Mouse (Mus musculus) left cerebral cortex, adult 2 months (tissue): Measurements from ENCODE around the gene Zc3h12c. TPM values are rescaled to one million over a fixed set of nuclear protein-coding genes. Genes with fewer than 3 reads are reported as not detected.

Source experiments
- DNase-seq, 2 experiments: peaks; one replicate each; pipeline ENCODE4 v3.0.0; 2021 to 2022; ENCODE audit warnings: low spot score in 2 of 2, mixed read lengths in 1 of 2; ENCODE audit errors: extremely low spot score in 1 of 2
- H3K27ac ChIP-seq: fragments of 200-600 bp; 2 replicates; pipeline ENCODE4 v1.8.1; 2022
- H3K4me3 ChIP-seq: fragments of 200-600 bp; 2 replicates; pipeline ENCODE4 v1.8.1; 2022
- CTCF ChIP-seq: fragments of 200-600 bp; IDR thresholded peaks from 2 replicates; pipeline ENCODE4 v1.8.1; 2022; ENCODE audit warnings: antibody characterized with exemption, mild to moderate bottlenecking, moderate library complexity
- intact Hi-C: fragments of 180-260 bp; cut with DNase I; formaldehyde crosslinking; loops from one replicate; pipeline ENCODE4 v1.15.1; 2025
- total RNA-seq, 2 experiments: library from RNA; stranded (reverse); gene quantifications; 2 replicates each; pipeline ENCODE4 v1.2.3; 2021

Zc3h12c gene
- total RNA-seq, 2 experiments from 2014 or later = 15.1 to 16.2 TPM

DNA sequence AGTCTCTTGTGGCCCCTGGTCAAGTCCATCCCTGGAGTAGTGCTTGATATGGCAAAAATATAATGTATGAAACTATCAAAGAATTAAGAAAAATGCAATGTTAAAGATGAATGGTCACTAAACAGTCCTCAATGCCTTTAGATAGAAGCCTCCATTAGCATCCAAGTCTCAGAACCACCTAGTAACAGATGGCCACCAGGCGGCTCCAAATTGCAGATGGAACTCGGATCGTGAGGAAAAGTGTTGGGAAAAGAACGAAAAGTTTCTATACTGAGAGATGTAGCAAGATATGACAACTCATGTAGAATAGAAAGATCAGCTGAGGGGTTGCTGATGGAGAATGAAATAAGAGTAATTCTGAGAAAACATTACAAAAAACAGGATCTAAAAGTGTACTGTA is 38.0 kb downstream of the Zc3h12c start:
- peak; percentile 65 for TF ChIP-seq CTCF
- Histone ChIP-seq H3K27ac (no peak overlapping the region), H3K4me3 (no peak overlapping the region)
- intact Hi-C loops = loop anchor here (1.0 to 2.0 kb wide), 2 partner anchors 38 to 157 kb away; partner anchors contain the start of gene Zc3h12c
- DNase-seq = no peak

DNA sequence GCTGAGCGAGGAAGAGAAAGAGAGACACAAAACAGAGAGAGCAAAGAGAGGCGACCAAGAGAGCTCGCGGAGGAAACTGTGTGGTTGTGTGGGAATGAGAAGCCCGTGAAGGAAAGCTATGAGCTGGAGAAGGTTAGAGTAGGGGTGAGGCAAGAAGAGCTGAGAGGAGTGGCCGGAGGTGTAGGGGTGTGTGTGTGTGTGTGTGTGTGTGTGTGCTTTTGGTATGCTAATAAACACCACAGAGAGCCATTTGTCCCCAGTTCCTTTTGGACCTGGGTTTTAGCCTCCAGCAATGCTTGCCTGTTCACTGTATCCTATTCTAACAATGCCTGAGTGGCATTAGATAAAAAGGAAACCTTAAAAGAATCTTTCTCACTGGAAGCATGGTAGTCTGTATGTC is 43.1 kb downstream of the Zc3h12c start:
- intact Hi-C loops = no loop called here
- Histone ChIP-seq H3K4me3 (no peak overlapping the region), H3K27ac (no peak overlapping the region)
- TF ChIP-seq CTCF = no peak
- no peak for DNase-seq

DNA sequence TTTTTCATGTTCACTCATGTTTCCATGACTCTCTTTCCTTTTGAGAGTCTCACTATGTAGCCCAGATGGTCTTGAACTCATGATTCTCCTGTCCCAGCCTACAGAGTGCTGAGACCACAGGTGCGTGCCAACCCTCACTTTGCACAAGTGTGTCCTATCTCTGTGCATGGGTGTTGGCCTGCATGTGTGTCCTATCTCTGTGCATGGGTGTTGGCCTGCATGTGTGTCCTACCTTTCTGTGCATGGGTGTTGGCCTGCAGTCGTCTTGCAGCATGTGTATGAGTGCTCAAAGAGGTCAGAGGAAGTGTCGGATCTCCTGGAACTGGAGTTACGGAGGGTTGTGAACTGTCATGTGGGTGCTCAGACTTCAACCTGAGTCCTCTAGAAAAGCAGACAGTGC is 49.2 kb downstream of the Zc3h12c start:
- intact Hi-C loops = no loop called here
- H3K4me3 ChIP-seq = no peak overlapping the region
- DNase-seq = no peak
- TF ChIP-seq CTCF = no peak
- H3K27ac ChIP-seq = no peak overlapping the region

DNA sequence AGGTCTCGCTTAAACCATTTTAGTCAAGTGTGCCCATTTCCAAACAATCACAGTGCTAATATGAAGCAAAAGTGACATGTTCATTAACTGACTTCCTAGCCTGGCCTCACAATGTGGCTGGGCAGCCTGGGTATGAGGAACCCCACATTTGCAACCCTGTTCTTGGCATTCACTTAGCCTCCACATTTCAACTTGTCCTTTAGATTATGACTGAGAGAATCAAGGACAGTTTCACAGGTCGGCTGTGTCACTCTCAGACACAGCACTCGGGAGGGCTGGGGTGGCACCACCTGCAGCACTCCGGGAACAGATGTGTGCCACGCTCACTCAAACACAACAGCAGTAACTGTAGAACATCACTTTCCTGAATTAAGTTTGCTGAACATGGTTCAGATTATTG is 55.3 kb downstream of the Zc3h12c start:
- no peak overlapping the region for H3K27ac ChIP-seq
- intact Hi-C loops = no loop called here
- no peak for DNase-seq
- no peak for TF ChIP-seq CTCF
- H3K4me3 ChIP-seq = no peak overlapping the region

DNA sequence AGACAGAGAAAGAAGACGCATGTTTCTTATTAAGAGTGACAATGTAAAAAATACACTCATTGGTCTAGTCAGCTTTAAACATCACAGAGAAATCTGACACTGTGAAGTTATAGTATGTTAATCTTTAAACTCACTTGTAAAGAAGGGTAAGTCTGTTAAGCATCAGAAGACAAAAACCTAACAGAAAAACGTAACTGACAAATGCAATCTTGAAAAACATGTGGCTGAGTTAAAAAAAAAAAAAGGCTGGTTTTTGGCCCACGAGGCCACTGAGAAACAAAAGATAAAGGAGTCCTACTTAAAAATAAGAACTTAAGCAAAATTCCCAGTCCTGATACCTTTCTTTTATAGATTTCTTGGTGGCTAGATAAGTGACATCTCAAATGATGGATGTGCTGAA is 57.6 kb downstream of the Zc3h12c start:
- TF ChIP-seq CTCF = no peak
- Histone ChIP-seq H3K27ac (no peak overlapping the region), H3K4me3 (no peak overlapping the region)
- no peak for DNase-seq
- intact Hi-C loops = no loop called here

DNA sequence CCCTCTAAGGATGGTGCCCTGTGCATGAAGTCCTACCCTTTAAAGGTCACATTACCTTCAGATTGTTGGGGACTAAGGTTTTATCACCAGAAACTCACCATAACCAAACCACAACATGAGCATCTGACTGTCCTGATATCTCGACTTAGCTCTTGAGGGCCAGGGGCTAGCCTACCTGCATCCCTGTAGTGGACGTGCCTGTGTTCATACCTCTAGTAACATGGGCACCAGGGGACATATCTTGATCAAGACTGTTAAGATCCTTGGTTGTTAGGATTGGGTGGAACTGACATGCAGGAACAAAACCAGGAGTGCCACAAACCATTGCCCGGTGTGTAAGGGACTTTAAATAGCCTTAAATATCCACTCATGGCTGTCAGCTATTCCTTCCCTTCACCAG is 61.2 kb downstream of the Zc3h12c start:
- Histone ChIP-seq H3K27ac (no peak overlapping the region), H3K4me3 (no peak overlapping the region)
- no peak for TF ChIP-seq CTCF
- intact Hi-C loops = no loop called here
- DNase-seq = no peak

DNA sequence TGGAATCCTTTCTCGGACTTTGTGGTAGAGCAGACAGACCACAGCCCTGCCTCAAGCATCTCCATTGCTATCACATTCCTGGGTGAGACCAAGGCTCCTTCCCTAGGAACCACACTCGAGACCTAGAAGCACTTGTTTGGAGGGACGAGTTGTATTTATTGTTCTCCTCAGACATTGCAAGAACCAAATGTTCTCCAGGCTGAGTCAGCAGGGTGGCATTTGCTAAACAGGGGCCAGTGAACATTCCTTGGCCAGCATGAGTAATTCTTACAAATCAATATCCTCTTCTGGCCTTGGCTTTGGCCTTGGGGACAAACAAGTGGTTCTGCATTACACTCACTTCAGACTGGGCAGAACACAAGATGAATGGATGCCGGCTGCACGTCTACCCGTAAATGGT is 62.9 kb downstream of the Zc3h12c start:
- Histone ChIP-seq H3K4me3 (no peak overlapping the region), H3K27ac (no peak overlapping the region)
- no peak for TF ChIP-seq CTCF
- DNase-seq = no peak
- intact Hi-C loops = no loop called here

DNA sequence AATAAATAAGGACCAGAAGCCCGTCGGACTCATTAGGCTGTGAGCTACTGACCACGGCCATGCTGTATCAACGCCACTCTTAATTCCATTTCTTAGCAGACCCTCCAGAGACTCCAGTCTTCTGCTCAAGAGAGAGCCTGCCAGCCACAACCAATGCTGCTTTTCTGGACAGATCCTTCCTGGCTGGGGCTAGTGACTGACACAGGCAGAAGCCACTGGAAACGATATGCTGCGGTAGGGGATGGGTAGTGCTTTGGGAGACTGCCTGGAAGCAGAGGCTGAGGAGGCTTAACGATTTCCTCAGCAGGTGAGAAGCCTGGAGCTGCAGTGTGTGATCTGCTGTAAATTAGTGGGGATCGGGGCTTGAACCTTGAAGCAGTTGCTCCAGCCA is 64.2 kb downstream of the Zc3h12c start:
- intact Hi-C loops = no loop called here
- Histone ChIP-seq H3K27ac (no peak overlapping the region), H3K4me3 (no peak overlapping the region)
- no peak for TF ChIP-seq CTCF
- no peak for DNase-seq

DNA sequence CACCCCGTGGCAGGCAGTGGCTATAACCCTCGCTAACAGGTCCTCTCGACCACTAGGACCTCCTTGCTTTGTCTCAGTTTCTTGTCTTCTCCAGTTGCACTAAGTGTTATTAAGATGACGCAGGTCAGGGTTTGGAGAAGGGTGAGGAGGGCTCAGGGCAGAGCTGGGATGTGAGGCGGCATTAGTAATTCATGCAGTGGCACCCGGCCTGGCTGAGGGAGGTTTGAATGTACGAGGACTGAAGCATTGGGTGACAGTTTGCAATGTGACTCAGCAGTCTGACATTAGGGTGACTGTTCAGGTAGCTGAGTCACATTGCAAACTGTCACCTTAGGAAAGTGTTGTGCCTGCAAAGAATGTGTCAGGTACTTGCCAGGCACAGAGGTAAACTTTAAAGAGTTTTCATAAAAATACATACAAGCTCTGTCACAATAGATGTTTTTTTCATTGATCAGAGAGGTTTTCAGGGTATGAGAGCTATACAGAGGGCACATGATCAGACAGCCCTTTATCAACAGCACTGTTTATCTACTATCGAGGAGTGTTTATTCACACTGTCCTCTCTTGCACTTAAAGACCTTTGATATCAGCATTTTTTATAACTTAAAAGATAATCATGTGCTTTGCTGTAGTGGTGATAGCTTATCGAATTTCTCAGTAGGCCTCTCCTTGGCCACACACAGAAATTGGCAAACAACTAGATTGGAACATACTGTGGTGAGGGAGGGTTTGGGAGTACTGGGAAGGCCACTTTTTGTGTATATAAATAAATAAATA is 64.7 kb downstream of the Zc3h12c start:
- no peak for TF ChIP-seq CTCF
- intact Hi-C loops = no loop called here
- no peak overlapping the region for H3K27ac ChIP-seq

DNA sequence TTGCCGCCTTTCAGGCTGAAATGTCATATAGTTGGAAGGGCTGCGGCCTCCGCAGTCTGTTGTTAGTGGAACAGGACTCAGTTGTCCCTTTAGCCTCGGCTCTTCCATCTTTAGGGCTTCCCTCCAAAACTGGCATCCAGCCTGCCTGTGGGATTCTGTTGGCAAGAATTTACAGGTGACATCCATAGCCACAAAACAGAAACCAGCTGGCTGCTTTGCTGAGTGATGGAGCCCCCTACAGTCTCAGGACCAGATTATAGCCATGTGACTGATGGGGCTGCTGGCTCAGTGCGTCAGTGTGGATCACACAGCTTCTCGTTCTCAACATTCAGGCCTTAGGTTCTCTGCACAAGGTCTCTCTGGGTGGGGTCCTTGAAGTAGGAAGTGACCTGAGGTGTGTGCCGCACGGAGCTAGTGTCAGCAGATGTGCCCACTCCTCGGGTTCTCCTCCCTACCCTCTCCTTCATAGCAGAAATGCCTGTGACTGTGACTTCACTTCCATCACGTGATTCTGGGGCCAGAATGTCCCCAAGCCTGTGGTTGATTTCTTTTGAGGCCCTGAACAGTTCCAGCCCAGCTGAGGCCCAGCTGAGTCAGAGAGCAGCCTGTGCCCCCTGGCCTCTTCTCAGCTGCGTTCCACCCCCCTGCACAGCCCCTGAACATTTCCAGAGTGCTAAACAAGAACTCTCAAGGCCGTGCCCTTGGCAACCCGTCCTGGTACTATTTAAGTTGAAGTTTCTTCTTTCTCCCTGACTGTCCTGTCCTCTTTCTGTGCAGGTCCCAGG is 66.1 kb downstream of the Zc3h12c start:
- DNase-seq = no peak
- TF ChIP-seq CTCF = no peak; the same call in 1 of the 2 replicates
- intact Hi-C loops = no loop called here
- H3K27ac ChIP-seq = no peak overlapping the region
- no peak overlapping the region for H3K4me3 ChIP-seq

More for the DNA sequence above, 64.7 kb downstream of the Zc3h12c start:
- no peak for DNase-seq
- no peak overlapping the region for H3K4me3 ChIP-seq

DNA sequence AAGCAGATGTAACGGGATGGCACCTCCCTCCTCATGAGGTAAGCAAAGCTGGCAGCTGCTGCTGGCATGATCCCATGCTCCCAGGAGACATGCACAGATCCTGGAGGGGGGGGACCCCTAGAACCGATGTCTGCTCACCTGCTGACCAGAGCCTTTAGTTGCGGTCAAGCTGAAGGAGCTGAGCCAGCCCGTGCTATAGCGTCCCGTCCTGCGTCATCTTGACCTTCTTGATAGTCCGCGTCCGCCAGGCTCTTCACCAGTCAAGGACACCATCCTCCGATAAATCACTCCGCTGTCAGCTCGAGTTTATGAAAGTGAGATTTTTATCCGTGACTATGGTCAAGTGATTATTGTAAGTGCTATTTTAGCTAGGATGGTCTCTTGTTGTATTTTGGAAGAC is 67.9 kb downstream of the Zc3h12c start:
- no peak for DNase-seq
- no peak for TF ChIP-seq CTCF
- Histone ChIP-seq H3K4me3 (no peak overlapping the region), H3K27ac (no peak overlapping the region)
- intact Hi-C loops = no loop called here

DNA sequence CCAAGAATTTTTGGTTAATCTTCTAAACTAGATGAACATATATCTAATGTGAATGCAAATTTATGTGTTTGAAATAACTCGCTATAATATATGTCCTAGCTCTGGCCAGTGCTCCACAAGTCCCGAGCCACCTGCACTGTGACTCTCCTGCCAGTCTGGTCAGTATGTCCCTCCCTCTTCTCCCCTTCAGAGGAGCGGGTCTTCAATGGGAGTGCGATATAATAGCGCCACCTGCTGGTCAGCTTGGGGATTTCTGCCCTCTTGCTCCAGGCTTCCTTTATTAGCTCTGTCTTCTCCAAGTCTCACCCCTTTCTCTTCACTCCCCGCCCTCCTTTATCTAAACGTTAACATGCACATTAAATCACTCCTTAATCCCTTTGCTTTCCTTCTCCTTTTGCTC is 69.8 kb downstream of the Zc3h12c start:
- Histone ChIP-seq H3K4me3 (no peak overlapping the region), H3K27ac (no peak overlapping the region)
- intact Hi-C loops = loop anchor here (1.0 kb wide), 2 partner anchors 107 to 121 kb away; no protein-coding TSS in a partner anchor
- DNase-seq = peak; percentile 72 to 83
- peak; percentile 97 for TF ChIP-seq CTCF
